ENCODE assay signal across 8 mouse cellular contexts in genomic region chr19:45046523-45047321, GRCm38 (mm10). TPM values are rescaled to one million over a fixed set of nuclear protein-coding genes. Genes with fewer than 3 reads are reported as not detected.
A peak's percentile ranks its signal among the peaks of the same experiment; 100 is the strongest.
DNase-seq lines count a peak whose midpoint lies in the region; ATAC-seq and TF ChIP-seq lines count a peak whose summit lies in the region.

No protein-coding gene starts in this region.

- DNase-seq in A20 (ENCODE audit: low read depth, low spot score) = peak; percentile 91
- DNase-seq in kidney, postnatal 25 days = peak; percentile 93 to 96
- peak; percentile 30 for DNase-seq in liver, embryonic 13.5 days
- DNase-seq in telencephalon, adult 2 months (ENCODE audit: low read depth, low spot score) = peak; percentile 78

- H3K9me3 ChIP-seq in erythroblast, embryonic 14.5 days (ENCODE audit: control insufficient read depth, low read length) = no peaks in the 10 kb centered on the region
- H3K9me3 ChIP-seq in heart, embryonic 15.5 days (replicated peaks) = no peaks in the 10 kb centered on the region
- H3K9me3 ChIP-seq in liver, embryonic 13.5 days (replicated peaks) = no peaks in the 10 kb centered on the region
- no peaks in the 10 kb centered on the region for H3K9me3 ChIP-seq in neural tube, embryonic 14.5 days (ENCODE audit: control insufficient read depth, low read length)

- H3K4me3 ChIP-seq in bone marrow macrophage, adult 2 months (ENCODE audit: insufficient read depth, low read length) = peak overlapping the region; percentile 67
- peak overlapping the region; percentile 64 for H3K4me3 ChIP-seq in erythroblast, embryonic 14.5 days (replicated peaks)
- peak overlapping the region; percentile 63 for H3K4me3 ChIP-seq in heart, embryonic 15.5 days
- H3K4me3 ChIP-seq in liver, embryonic 13.5 days (replicated peaks) = peak overlapping the region; percentile 60
- H3K4me3 ChIP-seq in neural tube, embryonic 14.5 days (ENCODE audit: low read depth, low read length) = peak overlapping the region; percentile 30

- H3K9ac ChIP-seq in heart, embryonic 15.5 days = peak overlapping the region; percentile 69
- peak overlapping the region; percentile 68 for H3K9ac ChIP-seq in liver, embryonic 13.5 days
- peak overlapping the region; percentile 25 for H3K9ac ChIP-seq in neural tube, embryonic 14.5 days (replicated peaks; ENCODE audit: low read depth, low read length)

- H3K27me3 ChIP-seq in erythroblast, embryonic 14.5 days (ENCODE audit: control insufficient read depth) = peaks cover 66% of the 10 kb centered on the region
- H3K27me3 ChIP-seq in heart, embryonic 15.5 days = peaks cover 44% of the 10 kb centered on the region
- peaks cover 60% of the 10 kb centered on the region for H3K27me3 ChIP-seq in liver, embryonic 13.5 days
- H3K27me3 ChIP-seq in neural tube, embryonic 14.5 days (ENCODE audit: control insufficient read depth, insufficient read depth, low read length) = no peaks in the 10 kb centered on the region

- no peaks in the 10 kb centered on the region for H3K36me3 ChIP-seq in erythroblast, embryonic 14.5 days (ENCODE audit: control insufficient read depth)
- H3K36me3 ChIP-seq in heart, embryonic 15.5 days = no peaks in the 10 kb centered on the region
- no peaks in the 10 kb centered on the region for H3K36me3 ChIP-seq in liver, embryonic 13.5 days
- H3K36me3 ChIP-seq in neural tube, embryonic 14.5 days (ENCODE audit: control insufficient read depth, insufficient read depth, low read length) = peaks cover 3% of the 10 kb centered on the region; the same call in 1 of the 2 replicates

- peak; percentile 33; the same call in 1 of the 2 replicates for ATAC-seq in heart, embryonic 15.5 days (replicated peaks; ENCODE audit: insufficient number of reproducible peaks, insufficient read depth, low FRiP score, low read depth)
- ATAC-seq in liver, embryonic 13.5 days (ENCODE audit: low read depth) = peak; percentile 54
- ATAC-seq in neural tube, embryonic 14.5 days (ENCODE audit: low read depth) = peak; percentile 55

- H3K27ac ChIP-seq in bone marrow macrophage, adult 2 months (ENCODE audit: insufficient read depth, low read depth, low read length) = no peak overlapping the region; the same call in 1 of the 2 replicates
- H3K27ac ChIP-seq in heart, embryonic 15.5 days = peak overlapping the region; percentile 93
- no peak overlapping the region for H3K27ac ChIP-seq in liver, embryonic 13.5 days
- H3K27ac ChIP-seq in neural tube, embryonic 14.5 days (ENCODE audit: low read depth, low read length) = peak overlapping the region; percentile 64

- WGBS in heart, embryonic 15.5 days = 2% methylated on average over 34 of the region's 34 CpGs
- WGBS in liver, embryonic 13.5 days (ENCODE audit: insufficient replicate concordance) = 3% methylated on average over 34 of the region's 34 CpGs
- 2% methylated on average over 34 of the region's 34 CpGs for WGBS in neural tube, embryonic 14.5 days

- TF ChIP-seq POLR2A in bone marrow macrophage, adult 2 months (IDR thresholded peaks at IDR 0.05; ENCODE audit: borderline replicate concordance, low read depth, low read length) = no peak

- TF ChIP-seq CTCF in bone marrow macrophage, adult 2 months (IDR thresholded peaks at IDR 0.05; ENCODE audit: low read depth, low read length) = no peak

- peak overlapping the region; percentile 90 for H3K4me2 ChIP-seq in heart, embryonic 15.5 days
- H3K4me2 ChIP-seq in liver, embryonic 13.5 days = peak overlapping the region; percentile 76
- H3K4me2 ChIP-seq in neural tube, embryonic 14.5 days (ENCODE audit: low read depth, low read length) = peak overlapping the region; percentile 60

- H3K4me1 ChIP-seq in bone marrow macrophage, adult 2 months (ENCODE audit: control insufficient read depth, insufficient read depth, low read length) = peaks cover 19% of the 10 kb centered on the region
- peaks cover 28% of the 10 kb centered on the region for H3K4me1 ChIP-seq in erythroblast, embryonic 14.5 days (ENCODE audit: control insufficient read depth)
- H3K4me1 ChIP-seq in heart, embryonic 15.5 days (replicated peaks) = peaks cover 26% of the 10 kb centered on the region
- H3K4me1 ChIP-seq in liver, embryonic 13.5 days (replicated peaks) = peaks cover 30% of the 10 kb centered on the region
- H3K4me1 ChIP-seq in neural tube, embryonic 14.5 days (ENCODE audit: control insufficient read depth, insufficient read depth, low read length) = peaks cover 20% of the 10 kb centered on the region

RNA-seq across cellular contexts. Expression of gene Sfxn3, which starts 0.6 kb away (rescaled TPM):
- polyA plus RNA-seq in bone marrow macrophage, adult 2 months (2012; ENCODE audit: insufficient read depth, insufficient read length, missing spikeins) = 45.1 and 45.7 TPM in 2 replicates
- 0.08 and 0.11 TPM in 2 replicates for polyA plus RNA-seq in erythroblast, embryonic 14.5 days (2012)
- polyA plus RNA-seq in heart, embryonic 15.5 days (2015; fragmentation: Nextera tagmentation; extraction: Ambion mirVana) = 16.1 and 22.1 TPM in 2 replicates
- polyA plus RNA-seq in liver, embryonic 13.5 days (2015; fragmentation: Nextera tagmentation; extraction: Ambion mirVana) = 2.4 and 2.9 TPM in 2 replicates
- 73.7 and 79.6 TPM in 2 replicates for polyA plus RNA-seq in neural tube, embryonic 14.5 days (2014; fragmentation: Nextera tagmentation; extraction: Ambion mirVana)

RNA-seq across cellular contexts. Expression of gene Pdzd7, which starts 1.2 kb away (rescaled TPM):
- polyA plus RNA-seq in bone marrow macrophage, adult 2 months (2012; ENCODE audit: insufficient read depth, insufficient read length, missing spikeins) = not detected in 2 replicates
- not detected in 2 replicates for polyA plus RNA-seq in erythroblast, embryonic 14.5 days (2012)
- polyA plus RNA-seq in heart, embryonic 15.5 days (2015; fragmentation: Nextera tagmentation; extraction: Ambion mirVana) = 0.11 and 0.16 TPM in 2 replicates
- polyA plus RNA-seq in liver, embryonic 13.5 days (2015; fragmentation: Nextera tagmentation; extraction: Ambion mirVana) = not detected in 2 replicates
- polyA plus RNA-seq in neural tube, embryonic 14.5 days (2014; fragmentation: Nextera tagmentation; extraction: Ambion mirVana) = 2.3 and 2.5 TPM in 2 replicates

RNA-seq across cellular contexts. Expression of gene Kazald1, which starts 28.3 kb away (rescaled TPM):
- 0.50 and 0.55 TPM in 2 replicates for polyA plus RNA-seq in bone marrow macrophage, adult 2 months (2012; ENCODE audit: insufficient read depth, insufficient read length, missing spikeins)
- polyA plus RNA-seq in erythroblast, embryonic 14.5 days (2012) = not detected in 2 replicates
- polyA plus RNA-seq in heart, embryonic 15.5 days (2015; fragmentation: Nextera tagmentation; extraction: Ambion mirVana) = 14.1 and 18.4 TPM in 2 replicates
- polyA plus RNA-seq in liver, embryonic 13.5 days (2015; fragmentation: Nextera tagmentation; extraction: Ambion mirVana) = 0.25 and 0.29 TPM in 2 replicates
- polyA plus RNA-seq in neural tube, embryonic 14.5 days (2014; fragmentation: Nextera tagmentation; extraction: Ambion mirVana) = 1.2 and 2.1 TPM in 2 replicates

RNA-seq across cellular contexts. Expression of gene Lzts2, which starts 32.5 kb away (rescaled TPM):
- polyA plus RNA-seq in bone marrow macrophage, adult 2 months (2012; ENCODE audit: insufficient read depth, insufficient read length, missing spikeins) = 3.0 and 3.6 TPM in 2 replicates
- polyA plus RNA-seq in erythroblast, embryonic 14.5 days (2012) = 0.29 and 0.33 TPM in 2 replicates
- 44.5 and 56.9 TPM in 2 replicates for polyA plus RNA-seq in heart, embryonic 15.5 days (2015; fragmentation: Nextera tagmentation; extraction: Ambion mirVana)
- polyA plus RNA-seq in liver, embryonic 13.5 days (2015; fragmentation: Nextera tagmentation; extraction: Ambion mirVana) = 6.9 and 8.3 TPM in 2 replicates
- polyA plus RNA-seq in neural tube, embryonic 14.5 days (2014; fragmentation: Nextera tagmentation; extraction: Ambion mirVana) = 16.1 and 20.3 TPM in 2 replicates

RNA-seq across cellular contexts. Expression of gene Mrpl43, which starts 40.5 kb away (rescaled TPM):
- 38.5 and 42.1 TPM in 2 replicates for polyA plus RNA-seq in bone marrow macrophage, adult 2 months (2012; ENCODE audit: insufficient read depth, insufficient read length, missing spikeins)
- 7.0 and 7.7 TPM in 2 replicates for polyA plus RNA-seq in erythroblast, embryonic 14.5 days (2012)
- polyA plus RNA-seq in heart, embryonic 15.5 days (2015; fragmentation: Nextera tagmentation; extraction: Ambion mirVana) = 60.2 and 60.7 TPM in 2 replicates
- 40.2 and 42.4 TPM in 2 replicates for polyA plus RNA-seq in liver, embryonic 13.5 days (2015; fragmentation: Nextera tagmentation; extraction: Ambion mirVana)
- polyA plus RNA-seq in neural tube, embryonic 14.5 days (2014; fragmentation: Nextera tagmentation; extraction: Ambion mirVana) = 82.0 and 88.0 TPM in 2 replicates

Comparison
In these comparisons a context has a peak if more than half of its experiments do, and no peak if none do; other contexts are left out.
1. DNase-seq: peak in every context shown above with its lines; median percentile 94 in kidney, postnatal 25 days; 91 in A20; 78 in telencephalon, adult 2 months; 30 in liver, embryonic 13.5 days.
2. H3K27ac ChIP-seq: peak in heart, embryonic 15.5 days (single experiment) and neural tube, embryonic 14.5 days (single experiment); none in bone marrow macrophage, adult 2 months (single experiment) and liver, embryonic 13.5 days (single experiment).
3. Peak in every context shown above with its lines, with median percentiles within 50 percentile points of each other: H3K4me3 ChIP-seq, ATAC-seq, H3K4me2 ChIP-seq and H3K9ac ChIP-seq.